Mouse (Mus musculus): Measurements from ENCODE around the gene Tjp1.

Tjp1 gene

GRCm38 (mm10) chr7:65274216-65274615 lies 253.4 kb downstream of the Tjp1 start:
- in situ Hi-C loops (cut with MboI, MseI): no loop called here

GRCm38 (mm10) chr7:65249656-65250055 lies 277.9 kb downstream of the Tjp1 start:
- in situ Hi-C loops (cut with MboI, MseI): no loop called here

Measured in T-helper 1 cell (primary cell).